Comparison of ENCODE assay signal across 24 mouse cellular contexts in genomic region chr1:172624081-172624480, GRCm38 (mm10). TPM values are rescaled to one million over a fixed set of nuclear protein-coding genes. Genes with fewer than 3 reads are reported as not detected.
A peak's percentile ranks its signal among the peaks of the same experiment; 100 is the strongest.
DNase-seq lines count a peak whose midpoint lies in the region; ATAC-seq lines count a peak whose summit lies in the region.
"Had no signal": no experiment of that assay in that cellular context is flagged by ENCODE, and none has a peak within 500 bp of the region (broad histone marks: within the 10 kb centered on the region; RNA-seq: fewer than 3 reads in every experiment).

No protein-coding gene starts in this region.

- H3K4me3 ChIP-seq in midbrain, embryonic 10.5 days = no peak overlapping the region
- no peak overlapping the region for H3K4me3 ChIP-seq in midbrain, embryonic 15.5 days
- H3K4me3 ChIP-seq in limb, embryonic 10.5 days = no peak overlapping the region
- H3K4me3 ChIP-seq: embryonic facial prominence, embryonic 13.5 days; embryonic facial prominence, embryonic 15.5 days; erythroblast, embryonic 14.5 days; forebrain, embryonic 10.5 days; forebrain, embryonic 12.5 days had no signal

- H3K9ac ChIP-seq in midbrain, embryonic 15.5 days = no peak overlapping the region
- H3K9ac ChIP-seq: embryonic facial prominence, embryonic 13.5 days; embryonic facial prominence, embryonic 15.5 days; forebrain, embryonic 12.5 days had no signal

- ATAC-seq in midbrain, embryonic 15.5 days (replicated peaks) = no peak
- ATAC-seq in inflammation-experienced regulatory T-cells, adult 6 months = no peak
- ATAC-seq: forebrain, embryonic 14.5 days had no signal

- no peaks in the 10 kb centered on the region for H3K27me3 ChIP-seq in midbrain, embryonic 10.5 days (ENCODE audit: low read depth, poor library complexity, severe bottlenecking)
- no peaks in the 10 kb centered on the region for H3K27me3 ChIP-seq in midbrain, embryonic 15.5 days (replicated peaks)
- peaks cover 7% of the 10 kb centered on the region; the same call in 1 of the 2 replicates for H3K27me3 ChIP-seq in limb, embryonic 10.5 days (ENCODE audit: low read depth, poor library complexity, severe bottlenecking)
- H3K27me3 ChIP-seq: embryonic facial prominence, embryonic 15.5 days; forebrain, embryonic 12.5 days had no signal

- no peak overlapping the region for H3K27ac ChIP-seq in midbrain, embryonic 10.5 days (replicated peaks)
- H3K27ac ChIP-seq in midbrain, embryonic 15.5 days = no peak overlapping the region
- no peak overlapping the region for H3K27ac ChIP-seq in limb, embryonic 10.5 days
- H3K27ac ChIP-seq: embryonic facial prominence, embryonic 13.5 days; embryonic facial prominence, embryonic 15.5 days; forebrain, embryonic 10.5 days; forebrain, embryonic 12.5 days had no signal

- H3K4me2 ChIP-seq in midbrain, embryonic 15.5 days = no peak overlapping the region
- H3K4me2 ChIP-seq: embryonic facial prominence, embryonic 13.5 days; embryonic facial prominence, embryonic 15.5 days; forebrain, embryonic 12.5 days had no signal

- H3K36me3 ChIP-seq in midbrain, embryonic 10.5 days = no peaks in the 10 kb centered on the region
- H3K36me3 ChIP-seq in midbrain, embryonic 15.5 days (replicated peaks) = no peaks in the 10 kb centered on the region
- H3K36me3 ChIP-seq in limb, embryonic 10.5 days = no peaks in the 10 kb centered on the region
- H3K36me3 ChIP-seq: embryonic facial prominence, embryonic 13.5 days; embryonic facial prominence, embryonic 15.5 days; forebrain, embryonic 10.5 days; forebrain, embryonic 12.5 days had no signal

- 88% methylated on average over 3 of the region's 3 CpGs for WGBS in midbrain, embryonic 10.5 days
- WGBS in midbrain, embryonic 15.5 days = 84% methylated on average over 3 of the region's 3 CpGs
- WGBS in limb, embryonic 10.5 days = 52% methylated on average over 3 of the region's 3 CpGs

- no peaks in the 10 kb centered on the region for H3K4me1 ChIP-seq in midbrain, embryonic 10.5 days
- no peaks in the 10 kb centered on the region for H3K4me1 ChIP-seq in midbrain, embryonic 15.5 days
- peaks cover 14% of the 10 kb centered on the region for H3K4me1 ChIP-seq in limb, embryonic 10.5 days
- H3K4me1 ChIP-seq: embryonic facial prominence, embryonic 13.5 days; embryonic facial prominence, embryonic 15.5 days; forebrain, embryonic 10.5 days; forebrain, embryonic 12.5 days had no signal

- no peaks in the 10 kb centered on the region for H3K9me3 ChIP-seq in midbrain, embryonic 10.5 days (replicated peaks)
- H3K9me3 ChIP-seq in midbrain, embryonic 15.5 days = no peaks in the 10 kb centered on the region
- no peaks in the 10 kb centered on the region for H3K9me3 ChIP-seq in limb, embryonic 10.5 days (replicated peaks)
- H3K9me3 ChIP-seq: embryonic facial prominence, embryonic 13.5 days; embryonic facial prominence, embryonic 15.5 days; forebrain, embryonic 10.5 days; forebrain, embryonic 12.5 days had no signal

- peak; percentile 3 for DNase-seq in midbrain, embryonic 10.5 days (ENCODE audit: low spot score)
- DNase-seq in forelimb bud, embryonic 11.5 days (ENCODE audit: low read depth, low spot score) = peak; percentile 17
- peak; percentile 28 for DNase-seq in limb, embryonic 10.5 days (ENCODE audit: low spot score)
- DNase-seq in yolk sac, embryonic 10.5 days (ENCODE audit: low spot score) = no peak
- DNase-seq: adrenal gland, adult 2 months; adrenal gland, postnatal 10 days; adrenal gland, postnatal 25 days; cerebellum, adult 11 months; cerebellum, adult 18-20 months; cerebellum, adult 8-10 months; cerebellum, adult 9-11 months; cerebellum, postnatal 14 days; cerebellum, postnatal 36 days; embryo, embryonic 11 days had no signal

RNA-seq across cellular contexts. Expression of gene Dusp23, which starts 8.7 kb away (rescaled TPM):
- 9.1 and 9.5 TPM in 2 replicates for polyA plus RNA-seq in midbrain, embryonic 10.5 days (2016; fragmentation: Nextera tagmentation; extraction: Ambion mirVana)
- polyA plus RNA-seq in midbrain, embryonic 15.5 days (2015; fragmentation: Nextera tagmentation; extraction: Ambion mirVana) = 6.4 and 6.8 TPM in 2 replicates
- polyA plus RNA-seq in limb, embryonic 10.5 days (2016; fragmentation: Nextera tagmentation; extraction: Ambion mirVana) = 8.6 and 12.0 TPM in 2 replicates
- 1 to 10 TPM; 5.1 to 9.2 (median 5.5) TPM for polyA plus RNA-seq in inflammation-experienced regulatory T-cells, adult 6 months (2017; shearing (Covaris generic))
- polyA plus RNA-seq: erythroblast, embryonic 14.5 days had no signal

RNA-seq across cellular contexts. Expression of gene Fcrl6, which starts 21.7 kb away (rescaled TPM):
- polyA plus RNA-seq in midbrain, embryonic 10.5 days (2016; fragmentation: Nextera tagmentation; extraction: Ambion mirVana) = 0.22 and 0.42 TPM in 2 replicates
- polyA plus RNA-seq in midbrain, embryonic 15.5 days (2015; fragmentation: Nextera tagmentation; extraction: Ambion mirVana) = 0.17 and 0.19 TPM in 2 replicates
- polyA plus RNA-seq in limb, embryonic 10.5 days (2016; fragmentation: Nextera tagmentation; extraction: Ambion mirVana) = 0.21 and 0.58 TPM in 2 replicates
- under 1 TPM in 1 of 3 experiments, not detected in 2; 0.28 TPM for polyA plus RNA-seq in inflammation-experienced regulatory T-cells, adult 6 months (2017; shearing (Covaris generic))
- polyA plus RNA-seq: adrenal gland, adult 2 months; C2C12; erythroblast, embryonic 14.5 days; forebrain, embryonic 14.5 days had no signal

RNA-seq across cellular contexts. Expression of gene Slamf8, which starts 33.7 kb away (rescaled TPM):
- not detected in 2 replicates for polyA plus RNA-seq in midbrain, embryonic 10.5 days (2016; fragmentation: Nextera tagmentation; extraction: Ambion mirVana)
- polyA plus RNA-seq in midbrain, embryonic 15.5 days (2015; fragmentation: Nextera tagmentation; extraction: Ambion mirVana) = not detected in 2 replicates
- 0.11 TPM in 1 of 2 replicates, not detected in the other for polyA plus RNA-seq in limb, embryonic 10.5 days (2016; fragmentation: Nextera tagmentation; extraction: Ambion mirVana)
- polyA plus RNA-seq in inflammation-experienced regulatory T-cells, adult 6 months (2017; shearing (Covaris generic)) = 1 to 10 TPM in 2 of 3 experiments, under 1 TPM in 1; 0.40 to 1.6 (median 1.1) TPM
- polyA plus RNA-seq: C2C12; embryonic facial prominence, embryonic 11.5 days; embryonic facial prominence, embryonic 15.5 days; erythroblast, embryonic 14.5 days; forebrain, embryonic 10.5 days; forebrain, embryonic 12.5 days; forebrain, embryonic 14.5 days had no signal
